Mouse (Mus musculus): Measurements from ENCODE around the gene Sike1. TPM values are rescaled to one million over a fixed set of nuclear protein-coding genes. Genes with fewer than 3 reads are reported as not detected.

Gene Sike1
- polyA plus RNA-seq, 1 experiment = 18.8 TPM

GRCm38 (mm10) chr3:103001595-103001994, 6.1 kb downstream of the Sike1 start:
- no peak for TF ChIP-seq CTCF (IDR thresholded peaks at IDR 0.05; ENCODE audit: control insufficient read depth, insufficient read depth, low read length)
- TF ChIP-seq POLR2A (IDR thresholded peaks at IDR 0.05; ENCODE audit: borderline replicate concordance, control insufficient read depth, low read depth, low read length) = no peak
- 92% methylated on average over 7 of the region's 7 CpGs for WGBS
- H3K4me3 ChIP-seq (replicated peaks; ENCODE audit: control insufficient read depth, low read depth, low read length) = no peak overlapping the region
- H3K4me1 ChIP-seq (ENCODE audit: control insufficient read depth, insufficient read depth, low read length) = no peaks in the 10 kb centered on the region; the same call in 1 of the 2 replicates
- H3K27ac ChIP-seq (ENCODE audit: control insufficient read depth, insufficient read depth, low read depth, low read length, poor library complexity) = no peak overlapping the region; the same call in 1 of the 2 replicates

GRCm38 (mm10) chr3:103017350-103017749, 21.8 kb downstream of the Sike1 start:
- Histone ChIP-seq H3K27ac (ENCODE audit: control insufficient read depth, insufficient read depth, low read depth, low read length, poor library complexity) (no peak overlapping the region), H3K4me1 (ENCODE audit: control insufficient read depth, insufficient read depth, low read length) (peaks cover 1% of the 10 kb centered on the region), H3K4me3 (replicated peaks; ENCODE audit: control insufficient read depth, low read depth, low read length) (no peak overlapping the region)
- 16% methylated on average over 2 of the region's 2 CpGs for WGBS
- TF ChIP-seq POLR2A (IDR thresholded peaks at IDR 0.05; ENCODE audit: borderline replicate concordance, control insufficient read depth, low read depth, low read length) (no peak), CTCF (IDR thresholded peaks at IDR 0.05; ENCODE audit: control insufficient read depth, insufficient read depth, low read length) (no peak)

- peaks cover 1% of the 10 kb centered on the region for H3K4me1 ChIP-seq (ENCODE audit: control insufficient read depth, insufficient read depth, low read length)
- no peak overlapping the region for H3K4me3 ChIP-seq (replicated peaks; ENCODE audit: control insufficient read depth, low read depth, low read length)
- no peak overlapping the region for H3K27ac ChIP-seq (ENCODE audit: control insufficient read depth, insufficient read depth, low read depth, low read length, poor library complexity)
- 72% methylated on average over 2 of the region's 2 CpGs for WGBS
- TF ChIP-seq CTCF (IDR thresholded peaks at IDR 0.05; ENCODE audit: control insufficient read depth, insufficient read depth, low read length) = no peak
- TF ChIP-seq POLR2A (IDR thresholded peaks at IDR 0.05; ENCODE audit: borderline replicate concordance, control insufficient read depth, low read depth, low read length) = no peak
Observed at GRCm38 (mm10) chr3:103019462-103019861, 24.0 kb downstream of the Sike1 start.

- TF ChIP-seq POLR2A (IDR thresholded peaks at IDR 0.05; ENCODE audit: borderline replicate concordance, control insufficient read depth, low read depth, low read length) = peak; percentile 76
- 0 out of 2 replicates have a peak, but pooled peaks have one; percentile 0 for TF ChIP-seq CTCF (IDR thresholded peaks at IDR 0.05; ENCODE audit: control insufficient read depth, insufficient read depth, low read length)
- H3K4me1 ChIP-seq (ENCODE audit: control insufficient read depth, insufficient read depth, low read length) = peaks cover 1% of the 10 kb centered on the region
Observed at GRCm38 (mm10) chr3:103020249-103020942, 24.9 kb downstream of the Sike1 start, which contains the start of gene Csde1. Gene Csde1 (plus strand): TSS chr3:103020426.

GRCm38 (mm10) chr3:103020943-103021638, 25.6 kb downstream of the Sike1 start:
- Histone ChIP-seq H3K4me1 (ENCODE audit: control insufficient read depth, insufficient read depth, low read length) (peaks cover 1% of the 10 kb centered on the region), H3K4me3 (replicated peaks; ENCODE audit: control insufficient read depth, low read depth, low read length) (peak overlapping the region; percentile 95), H3K27ac (ENCODE audit: control insufficient read depth, insufficient read depth, low read depth, low read length, poor library complexity) (peak overlapping the region; percentile 93)
- under 1% methylated on average over 35 of the region's 37 CpGs for WGBS
- no peak for TF ChIP-seq CTCF (IDR thresholded peaks at IDR 0.05; ENCODE audit: control insufficient read depth, insufficient read depth, low read length)
- no peak for TF ChIP-seq POLR2A (IDR thresholded peaks at IDR 0.05; ENCODE audit: borderline replicate concordance, control insufficient read depth, low read depth, low read length)

More at GRCm38 (mm10) chr3:103020249-103020942, 24.9 kb downstream of the Sike1 start, which contains the start of gene Csde1:
- WGBS = under 1% methylated on average over 55 of the region's 55 CpGs
- peak within 1 kb of the TSS; percentile 95 for H3K4me3 ChIP-seq (replicated peaks; ENCODE audit: control insufficient read depth, low read depth, low read length)
- H3K27ac ChIP-seq (ENCODE audit: control insufficient read depth, insufficient read depth, low read depth, low read length, poor library complexity) = peak within 1 kb of the TSS; percentile 93

- TF ChIP-seq CTCF (IDR thresholded peaks at IDR 0.05; ENCODE audit: control insufficient read depth, insufficient read depth, low read length) (no peak), POLR2A (IDR thresholded peaks at IDR 0.05; ENCODE audit: borderline replicate concordance, control insufficient read depth, low read depth, low read length) (no peak)
- WGBS = 57% methylated on average over 1 of the region's 1 CpGs
- Histone ChIP-seq H3K27ac (ENCODE audit: control insufficient read depth, insufficient read depth, low read depth, low read length, poor library complexity) (no peak overlapping the region), H3K4me1 (ENCODE audit: control insufficient read depth, insufficient read depth, low read length) (peaks cover 1% of the 10 kb centered on the region), H3K4me3 (replicated peaks; ENCODE audit: control insufficient read depth, low read depth, low read length) (no peak overlapping the region)
Observed at GRCm38 (mm10) chr3:103026174-103026573, 30.7 kb downstream of the Sike1 start.

GRCm38 (mm10) chr3:103040285-103040684, 44.8 kb downstream of the Sike1 start:
- TF ChIP-seq POLR2A (IDR thresholded peaks at IDR 0.05; ENCODE audit: borderline replicate concordance, control insufficient read depth, low read depth, low read length) = no peak
- TF ChIP-seq CTCF (IDR thresholded peaks at IDR 0.05; ENCODE audit: control insufficient read depth, insufficient read depth, low read length) = no peak
- WGBS = 92% methylated on average over 6 of the region's 6 CpGs

GRCm38 (mm10) chr3:103040861-103041379, 45.4 kb downstream of the Sike1 start:
- no peak overlapping the region for H3K4me3 ChIP-seq (replicated peaks; ENCODE audit: control insufficient read depth, low read depth, low read length)
- H3K27ac ChIP-seq (ENCODE audit: control insufficient read depth, insufficient read depth, low read depth, low read length, poor library complexity) = no peak overlapping the region
- WGBS = 67% methylated on average over 1 of the region's 1 CpGs
- no peaks in the 10 kb centered on the region for H3K4me1 ChIP-seq (ENCODE audit: control insufficient read depth, insufficient read depth, low read length)
- no peak for TF ChIP-seq POLR2A (IDR thresholded peaks at IDR 0.05; ENCODE audit: borderline replicate concordance, control insufficient read depth, low read depth, low read length)
- TF ChIP-seq CTCF (IDR thresholded peaks at IDR 0.05; ENCODE audit: control insufficient read depth, insufficient read depth, low read length) = no peak

More at GRCm38 (mm10) chr3:103040285-103040684, 44.8 kb downstream of the Sike1 start:
- no peaks in the 10 kb centered on the region for H3K4me1 ChIP-seq (ENCODE audit: control insufficient read depth, insufficient read depth, low read length)
- H3K27ac ChIP-seq (ENCODE audit: control insufficient read depth, insufficient read depth, low read depth, low read length, poor library complexity) = no peak overlapping the region
- H3K4me3 ChIP-seq (replicated peaks; ENCODE audit: control insufficient read depth, low read depth, low read length) = no peak overlapping the region
